Mouse (Mus musculus) adrenal gland, postnatal 0 days (tissue): Measurements from ENCODE around the gene Rexo4. TPM values are rescaled to one million over a fixed set of nuclear protein-coding genes. Genes with fewer than 3 reads are reported as not detected.

Experiments
- polyA plus RNA-seq: library from polyadenylated mRNA; unstranded; fragments of >200 nt; fragmentation: Nextera tagmentation; extraction: Ambion mirVana; gene quantifications from 2 replicates; pipeline ENCODE4 v1.2.1, GENCODE M21; 2015

Rexo4 gene
- polyA plus RNA-seq: 18.0 and 23.2 TPM in 2 replicates

DNA sequence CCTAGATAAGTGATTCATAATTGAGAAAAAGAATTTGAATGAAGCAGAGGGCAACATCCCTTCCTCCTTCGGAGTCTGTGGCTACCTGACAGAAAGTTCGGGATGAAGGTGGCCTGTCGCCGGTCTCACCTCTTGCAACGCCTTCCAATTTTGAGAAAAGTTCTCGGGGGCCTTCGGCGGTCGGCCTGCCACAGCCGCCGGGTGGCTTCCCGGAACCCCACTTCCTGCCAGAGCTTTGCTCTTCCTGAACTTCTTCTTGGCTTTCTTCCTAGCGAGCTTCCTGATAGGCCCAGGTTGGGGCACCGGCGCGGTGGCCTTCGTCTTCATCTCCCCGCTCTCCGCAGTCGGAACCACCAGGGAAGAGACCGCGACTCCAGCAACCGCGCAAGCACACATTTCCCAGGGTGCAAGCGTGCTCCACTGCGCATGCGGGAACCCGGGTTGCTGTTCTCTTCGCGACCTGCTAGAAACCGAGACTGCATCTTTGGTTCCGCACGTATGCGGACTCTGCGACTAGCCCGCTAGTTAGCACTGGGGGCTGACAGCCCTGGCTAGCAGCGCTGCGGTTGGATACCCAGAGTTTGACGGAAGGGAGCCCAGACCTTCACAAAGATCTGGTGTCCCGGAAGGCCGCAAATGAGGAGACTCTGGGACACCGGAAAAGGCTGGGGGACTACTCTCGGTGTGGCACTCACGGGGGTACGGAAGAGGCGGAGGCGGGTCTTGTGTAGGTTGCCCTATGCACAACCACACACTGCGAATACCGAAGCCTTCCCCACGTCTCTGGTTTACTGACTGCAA, at the start of gene Rexo4:
Gene Rexo4, minus strand, starts transcription at position 464 of the 801 bp plus-strand sequence.

DNA sequence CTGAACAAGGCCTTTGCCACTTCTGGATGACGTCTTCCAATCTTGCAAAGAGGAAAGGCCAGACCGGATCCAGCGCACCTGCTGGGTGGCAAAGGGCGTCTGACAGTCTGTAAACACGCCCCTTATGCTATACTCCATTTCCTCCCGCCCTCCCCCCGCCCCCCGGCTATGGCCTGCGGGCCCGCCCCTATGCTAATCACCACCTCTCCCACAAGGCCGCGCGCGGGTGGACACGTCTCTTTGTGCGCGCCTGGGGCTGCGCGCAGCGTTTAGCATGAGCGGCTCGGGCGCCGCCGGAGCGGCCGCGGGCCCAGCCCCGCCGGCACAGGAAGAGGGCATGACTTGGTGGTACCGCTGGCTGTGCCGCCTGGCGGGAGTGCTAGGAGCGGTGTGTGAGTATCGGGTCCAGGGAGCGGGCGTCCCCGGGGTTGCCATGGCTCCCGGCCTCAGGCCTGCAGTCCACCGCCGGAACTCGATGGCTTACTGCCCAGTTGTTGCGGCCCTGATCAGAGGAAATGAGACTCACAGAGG, 45.6 kb upstream of the Rexo4 start, which contains the start of gene Cacfd1:
Gene Cacfd1, plus strand, starts transcription at position 213 of the 531 bp plus-strand sequence.

DNA sequence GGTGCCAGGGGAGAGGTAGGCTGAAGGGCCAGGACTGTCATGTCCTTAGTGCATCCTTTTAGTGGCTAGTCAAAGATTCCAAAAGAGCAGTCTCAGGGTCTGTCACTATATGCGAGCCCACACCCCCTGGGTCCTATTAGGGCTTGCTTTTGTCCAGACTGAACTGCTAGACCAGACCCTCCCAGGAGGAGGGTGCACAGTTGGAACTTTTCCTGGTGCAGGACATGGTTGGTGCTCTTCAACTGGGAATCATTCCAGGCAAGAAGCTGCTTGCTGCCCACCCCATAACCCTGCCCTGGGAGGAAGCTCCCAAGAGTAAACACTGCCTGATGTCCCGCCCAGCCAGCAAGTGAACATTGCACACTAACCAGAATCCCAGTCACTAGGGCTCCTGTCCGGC, 8.9 kb upstream of the Rexo4 start, which contains the start of gene Adamts13:
Gene Adamts13, plus strand, starts transcription at position 301 of the 400 bp plus-strand sequence.

DNA sequence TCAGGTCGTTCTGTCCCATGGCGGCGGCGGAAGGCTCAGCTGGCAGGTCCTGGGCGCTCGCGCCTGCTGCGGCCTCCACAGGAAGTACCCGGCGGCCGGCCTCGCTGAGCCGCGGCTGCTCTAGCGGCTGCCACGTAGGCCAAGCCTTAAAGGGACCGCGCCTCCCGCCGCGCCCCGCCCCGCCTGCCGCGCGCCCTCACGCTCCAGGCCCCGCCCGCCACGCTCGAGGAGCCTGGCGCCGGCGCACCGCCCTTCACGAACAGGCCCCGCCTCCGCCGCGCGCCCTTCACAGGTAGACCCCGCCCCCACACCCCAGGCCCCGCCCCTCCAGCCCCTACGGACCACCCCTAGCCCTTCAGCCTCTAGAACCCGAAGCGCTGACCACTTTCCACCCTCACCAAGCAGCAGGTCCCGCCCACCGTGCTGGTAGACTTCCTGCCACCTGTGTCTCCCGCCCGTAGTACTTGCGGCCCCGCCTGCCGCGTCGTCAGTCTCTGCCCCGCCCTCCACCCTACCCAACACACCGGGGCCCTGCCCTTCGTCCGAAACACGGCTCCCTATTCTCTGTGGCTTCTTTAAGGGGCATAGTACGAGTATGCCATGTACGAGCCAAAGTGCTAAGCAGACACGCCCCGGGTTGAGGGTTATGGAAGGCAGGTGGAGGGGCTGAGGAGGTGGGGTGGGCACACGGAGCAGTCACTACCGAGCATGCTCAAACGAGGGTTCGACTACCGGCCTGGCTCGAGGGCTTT, 30.7 kb downstream of the Rexo4 start, which contains the start of the genes Surf4 and Stkld1:
Gene Surf4, minus strand, starts transcription at position 625 of the 752 bp plus-strand sequence.
Gene Stkld1, plus strand, starts transcription at position 744 of the 752 bp plus-strand sequence.

DNA sequence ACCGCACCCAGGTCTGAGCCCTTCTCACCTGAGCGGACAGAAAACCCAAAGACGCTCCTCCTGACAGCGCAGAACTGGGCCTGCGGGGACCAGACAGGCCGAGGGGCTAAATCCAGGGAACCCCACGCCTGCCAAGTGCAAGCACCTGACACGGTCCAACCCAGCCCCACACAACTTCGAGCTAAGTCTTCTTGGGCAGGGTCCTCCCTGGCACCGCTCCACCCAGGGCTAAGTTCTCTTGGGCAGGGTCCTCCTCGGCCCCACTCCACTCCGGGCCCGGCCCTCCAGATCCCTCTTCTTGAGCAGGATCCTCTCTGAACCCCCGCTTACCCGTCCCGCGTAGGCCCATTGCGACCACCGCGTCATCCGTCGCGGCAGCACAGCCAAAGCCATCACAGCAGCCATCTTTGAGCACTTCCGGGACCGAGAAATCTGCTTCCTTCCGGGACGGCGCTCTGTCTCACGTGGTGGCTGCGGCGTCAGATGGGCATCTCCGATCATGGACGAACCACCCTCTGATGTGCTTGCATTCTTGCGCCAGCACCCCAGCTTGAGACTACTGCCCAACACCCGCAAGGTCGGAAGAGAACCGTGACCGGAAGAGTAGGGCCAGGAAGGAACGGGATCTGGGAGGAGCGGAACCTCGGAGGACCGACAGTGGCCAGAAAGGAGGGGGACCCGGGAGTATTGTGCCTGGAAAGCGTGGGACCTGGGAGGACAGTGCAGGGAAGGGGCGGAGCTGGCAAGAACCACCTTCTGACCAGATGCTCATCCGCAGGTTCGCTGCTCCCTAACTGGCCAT, 48.1 kb downstream of the Rexo4 start, which contains the start of the genes Surf2 and Surf1:
Gene Surf2, plus strand, starts transcription at position 441 of the 802 bp plus-strand sequence.
Gene Surf1, minus strand, starts transcription at position 604 of the 802 bp plus-strand sequence.

DNA sequence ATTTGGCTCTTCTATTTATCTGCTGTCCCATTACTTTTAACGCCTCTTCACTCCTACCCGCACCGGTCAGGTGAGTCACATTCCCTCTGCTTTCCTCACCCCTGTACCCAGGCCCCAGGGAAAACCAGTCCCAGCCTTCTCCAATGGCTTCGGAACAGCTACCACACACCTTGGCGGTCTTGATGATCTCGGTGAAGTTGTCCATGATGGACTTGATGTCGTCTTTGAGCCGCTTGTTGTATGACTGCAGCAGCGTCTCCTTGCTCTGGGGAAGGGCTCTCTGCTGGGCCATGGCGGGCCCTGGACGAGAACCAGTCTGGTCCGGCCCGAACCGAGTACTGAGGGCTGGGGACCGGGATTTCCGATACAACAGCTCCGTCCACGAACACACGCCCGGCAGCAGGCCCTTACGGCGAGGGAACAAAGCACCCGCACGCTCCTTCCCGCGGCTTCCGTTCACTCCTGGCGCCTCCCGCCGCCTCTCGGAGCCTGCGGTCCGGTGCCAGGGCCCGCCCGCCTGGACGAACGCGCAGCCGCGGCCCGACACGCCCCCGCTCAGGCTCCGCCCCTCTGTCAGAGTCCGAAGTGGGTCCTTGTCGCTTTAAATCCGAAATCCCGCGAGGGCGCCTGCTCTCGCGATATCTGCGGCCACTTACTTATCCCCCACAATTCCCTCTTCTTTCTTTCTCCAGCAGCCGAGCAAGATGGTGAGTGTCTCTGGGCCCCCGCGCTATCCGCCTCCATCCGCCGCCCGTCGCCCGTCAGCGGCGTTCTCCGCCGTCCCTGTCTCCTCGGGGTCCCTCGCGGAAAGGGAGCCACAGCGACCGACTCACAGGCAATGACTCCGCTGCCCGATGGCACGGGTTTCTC, 53.8 kb downstream of the Rexo4 start, which contains the start of the genes Med22 and Rpl7a:
Gene Med22, minus strand, starts transcription at position 554 of the 870 bp plus-strand sequence.
Gene Rpl7a, plus strand, starts transcription at position 641 of the 870 bp plus-strand sequence.

Other genes with a start within 250 kb of the Rexo4 start
- not detected in 2 replicates for gene Abo, start 99.4 kb downstream of the Rexo4 start, polyA plus RNA-seq
- gene Surf6, start 61.5 kb downstream of the Rexo4 start, polyA plus RNA-seq: 13.0 and 15.4 TPM in 2 replicates
- 34.2 and 35.7 TPM in 2 replicates for gene Med22, start 53.7 kb downstream of the Rexo4 start, polyA plus RNA-seq
- 413 and 440 TPM in 2 replicates for gene Rpl7a, start 53.6 kb downstream of the Rexo4 start, polyA plus RNA-seq
- gene Surf2, start 48.0 kb downstream of the Rexo4 start, polyA plus RNA-seq: 41.6 and 57.7 TPM in 2 replicates
- 95.5 and 103 TPM in 2 replicates for gene Surf1, start 47.9 kb downstream of the Rexo4 start, polyA plus RNA-seq
- 122 and 190 TPM in 2 replicates for gene Surf4, start 30.5 kb downstream of the Rexo4 start, polyA plus RNA-seq
- 0.15 TPM in 1 of 2 replicates, not detected in the other for gene Stkld1, start 30.3 kb downstream of the Rexo4 start, polyA plus RNA-seq
- 0.17 and 0.20 TPM in 2 replicates for gene Adamts13, start 9.0 kb upstream of the Rexo4 start, polyA plus RNA-seq
- gene Cacfd1, start 45.5 kb upstream of the Rexo4 start, polyA plus RNA-seq: 34.2 and 43.9 TPM in 2 replicates
- gene Slc2a6, start 63.6 kb upstream of the Rexo4 start, polyA plus RNA-seq: 1.5 and 2.3 TPM in 2 replicates
- 0.14 and 0.54 TPM in 2 replicates for gene Mymk, start 107.8 kb upstream of the Rexo4 start, polyA plus RNA-seq
- gene Adamtsl2, start 115.0 kb upstream of the Rexo4 start, polyA plus RNA-seq: 2.6 and 3.5 TPM in 2 replicates
- gene Fam163b, start 178.1 kb upstream of the Rexo4 start, polyA plus RNA-seq: 3.1 and 5.9 TPM in 2 replicates
- gene Dbh, start 200.8 kb upstream of the Rexo4 start, polyA plus RNA-seq: 237 and 244 TPM in 2 replicates